Mouse (Mus musculus): Measurements from ENCODE around the gene Hdac4. TPM values are rescaled to one million over a fixed set of nuclear protein-coding genes. Genes with fewer than 3 reads are reported as not detected.

The Hdac4 gene
- total RNA-seq, 2 experiments from 2014 or later, result 111 to 112 TPM

DNA sequence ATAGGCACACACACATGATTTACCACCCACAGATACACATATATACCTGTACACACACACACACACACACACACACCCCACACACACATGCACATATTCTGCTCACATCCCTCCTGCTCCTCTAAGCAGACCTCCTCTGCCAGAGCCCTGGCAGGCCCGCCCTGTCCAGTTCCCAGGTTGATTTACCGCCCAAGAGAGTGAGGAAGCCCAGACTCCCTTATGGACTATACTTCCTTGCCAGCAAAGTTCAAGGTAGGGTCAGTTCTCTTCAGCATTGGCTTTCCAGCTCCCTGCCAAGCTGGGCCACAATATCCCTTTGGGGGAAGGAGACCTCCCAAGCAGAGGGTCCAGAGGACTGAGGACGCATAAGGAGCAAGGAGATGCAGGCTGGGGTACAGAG, 280.9 kb downstream of the Hdac4 start:
- intact Hi-C loops (cut with DNase I), result no loop called here
- DNase-seq (ENCODE audit: low spot score in 2 of 2), result no peak

DNA sequence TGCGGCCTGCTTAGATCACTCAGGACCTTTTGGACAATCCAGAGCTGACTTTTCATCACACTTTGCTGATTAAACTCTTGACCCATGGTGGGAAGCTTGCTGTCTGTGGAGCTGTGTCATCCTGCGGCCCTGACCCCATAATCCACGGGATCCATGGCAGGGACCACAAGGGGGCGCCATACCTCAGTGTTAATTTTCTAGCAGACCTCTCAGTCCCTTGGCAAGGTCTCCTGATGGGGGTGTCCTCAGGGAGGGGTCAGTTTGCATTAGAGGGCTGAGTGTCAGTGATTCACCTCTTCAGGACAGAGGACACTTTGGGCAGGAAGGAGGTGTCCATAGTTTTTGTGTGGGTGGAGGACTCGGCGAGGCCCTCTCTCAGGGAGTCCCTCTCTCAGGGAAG, 281.6 kb downstream of the Hdac4 start:
- intact Hi-C loops (cut with DNase I), result no loop called here
- no peak for DNase-seq (ENCODE audit: low spot score in 2 of 2)

DNA sequence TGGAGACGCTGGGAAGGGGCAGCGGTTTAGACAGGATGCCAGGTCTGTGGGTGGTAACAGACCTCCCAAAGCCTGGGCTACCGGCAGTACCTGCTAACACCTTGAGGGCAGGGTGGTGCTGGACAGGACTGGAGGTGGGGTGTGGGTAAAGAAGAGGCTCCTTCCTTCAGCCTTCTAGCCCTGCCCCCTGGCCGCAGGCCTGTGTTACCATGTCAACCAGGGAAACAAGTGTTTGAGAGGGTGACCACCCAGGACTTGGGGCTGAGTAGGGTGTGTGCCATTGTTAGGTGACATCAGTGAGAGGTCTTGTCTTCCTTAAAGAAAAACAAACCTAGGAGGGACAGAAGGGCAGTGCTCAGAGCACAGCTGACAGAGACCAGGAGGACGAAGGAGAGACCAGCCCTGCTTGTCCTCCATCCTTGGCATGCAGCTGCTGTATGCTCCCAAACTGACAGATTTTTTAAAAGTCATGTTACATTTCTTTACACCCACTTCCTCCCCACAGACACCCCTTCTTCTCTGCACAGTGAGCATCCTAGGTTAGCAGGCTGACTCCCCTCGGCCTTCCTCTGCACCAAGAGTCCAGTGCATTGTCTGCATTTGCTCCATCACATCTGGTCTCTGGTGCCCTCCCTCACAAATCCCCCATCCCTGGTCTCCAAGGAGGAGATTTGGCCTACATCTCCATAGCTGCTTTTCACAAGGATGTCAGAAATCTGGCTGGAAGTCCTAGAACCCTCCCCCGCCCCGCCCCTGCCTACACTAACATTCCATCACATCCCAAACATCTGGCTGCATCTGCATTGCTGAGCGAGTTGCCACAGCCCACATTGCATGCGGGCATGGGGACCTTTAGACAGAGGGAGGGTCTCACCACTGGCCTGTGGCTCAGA, 283.0 kb downstream of the Hdac4 start:
- intact Hi-C loops (cut with DNase I), result no loop called here
- DNase-seq (ENCODE audit: low spot score in 2 of 2), result peak in 1 of 2 experiments; percentile 51

DNA sequence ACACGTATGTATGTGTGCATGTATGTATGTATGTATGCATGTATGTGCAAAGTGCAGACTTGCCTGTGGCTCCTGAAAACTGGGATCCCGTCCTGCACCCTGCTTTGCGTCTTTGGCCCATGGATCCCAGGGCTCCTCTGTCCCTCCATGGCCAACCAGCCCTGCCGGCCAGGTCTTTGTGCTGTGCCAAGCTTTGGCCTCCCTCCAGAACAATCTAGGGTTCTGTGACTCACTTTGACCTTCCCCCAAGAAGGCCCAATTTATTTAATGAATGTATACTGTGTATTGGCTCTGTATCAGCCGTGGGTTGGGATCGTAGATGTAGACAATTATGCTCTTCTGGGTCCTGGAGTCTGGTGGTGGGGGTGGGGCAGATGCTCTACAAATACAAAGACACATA, 290.2 kb downstream of the Hdac4 start:
- intact Hi-C loops (cut with DNase I), result no loop called here
- no peak for DNase-seq (ENCODE audit: low spot score in 2 of 2)

DNA sequence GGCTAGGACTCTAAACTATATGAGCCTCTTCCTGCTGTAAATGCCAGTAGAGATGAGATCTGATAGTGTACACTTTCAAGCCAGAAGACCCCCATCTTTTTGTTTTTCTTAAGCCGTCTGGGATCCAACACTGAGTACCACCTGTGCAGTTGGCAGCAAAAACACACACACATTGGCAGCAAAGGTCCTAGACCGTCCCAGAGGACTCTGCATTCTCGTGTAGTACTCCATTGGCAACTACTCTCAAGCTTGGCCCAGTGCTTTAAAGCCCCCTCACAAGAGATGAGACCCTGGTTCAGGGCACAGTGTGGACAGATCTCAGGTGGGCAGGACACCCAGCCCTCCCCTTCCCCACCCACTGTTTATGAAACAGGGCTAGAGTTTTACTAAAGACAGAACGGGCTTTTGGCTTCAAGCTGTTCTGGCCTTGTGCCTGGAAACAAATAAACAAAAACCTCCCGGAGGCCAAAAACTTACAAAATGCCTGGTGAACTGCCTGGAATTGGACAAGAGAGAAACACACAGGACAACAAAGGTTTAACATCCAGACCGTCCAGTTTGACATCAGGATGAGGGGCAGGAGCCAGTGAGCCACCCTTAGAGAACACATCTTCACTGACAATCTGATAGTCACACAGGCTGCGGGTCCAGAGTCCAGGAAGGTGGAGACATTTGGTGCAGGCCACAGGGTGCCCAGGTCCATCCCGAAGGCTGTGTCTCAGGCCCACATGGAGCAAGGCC, 292.1 kb downstream of the Hdac4 start:
- intact Hi-C loops (cut with DNase I), result no loop called here
- no peak for DNase-seq (ENCODE audit: low spot score in 2 of 2)

DNA sequence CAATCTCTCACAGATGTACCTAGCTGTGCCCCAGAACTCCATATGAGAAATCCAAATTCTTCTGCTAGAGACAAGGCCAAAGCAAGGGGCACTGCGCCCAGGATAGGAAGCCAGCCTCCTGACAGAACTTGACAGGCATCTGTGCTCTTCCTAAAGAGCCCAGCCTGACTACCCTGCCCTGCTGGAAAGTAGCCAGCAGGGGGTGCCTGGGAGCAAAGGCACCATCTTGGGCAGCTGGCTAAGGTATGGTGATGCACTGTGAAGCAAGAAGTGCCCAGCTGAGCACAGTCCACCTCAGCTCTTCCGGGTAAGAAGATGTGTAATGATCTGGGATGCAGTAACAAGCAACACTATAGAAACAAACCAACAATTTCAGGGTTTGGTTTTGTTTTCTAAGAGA, 298.4 kb downstream of the Hdac4 start:
- intact Hi-C loops (cut with DNase I), result no loop called here
- no peak for DNase-seq (ENCODE audit: low spot score in 2 of 2)

DNA sequence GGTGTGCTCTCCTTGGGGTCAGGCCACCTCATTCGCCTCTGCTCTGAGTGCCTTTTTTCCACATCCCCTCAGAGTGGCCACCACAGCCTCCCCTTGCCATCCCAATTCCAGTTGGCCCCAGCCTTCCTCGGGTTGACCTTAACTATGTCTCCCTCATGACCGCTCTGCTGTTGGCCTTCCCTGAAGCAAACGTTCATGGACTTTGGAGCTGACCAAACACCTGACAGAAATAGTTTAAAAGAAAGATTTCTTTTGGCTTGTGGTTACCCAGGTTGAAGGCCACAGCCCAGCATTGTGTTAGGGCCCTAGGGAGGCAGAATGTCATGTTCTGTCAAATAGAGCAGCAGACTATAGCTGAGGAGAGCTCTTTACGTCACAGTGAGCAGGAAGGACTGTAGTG, 301.2 kb downstream of the Hdac4 start:
- intact Hi-C loops (cut with DNase I), result no loop called here
- DNase-seq (ENCODE audit: low spot score in 2 of 2), result no peak

DNA sequence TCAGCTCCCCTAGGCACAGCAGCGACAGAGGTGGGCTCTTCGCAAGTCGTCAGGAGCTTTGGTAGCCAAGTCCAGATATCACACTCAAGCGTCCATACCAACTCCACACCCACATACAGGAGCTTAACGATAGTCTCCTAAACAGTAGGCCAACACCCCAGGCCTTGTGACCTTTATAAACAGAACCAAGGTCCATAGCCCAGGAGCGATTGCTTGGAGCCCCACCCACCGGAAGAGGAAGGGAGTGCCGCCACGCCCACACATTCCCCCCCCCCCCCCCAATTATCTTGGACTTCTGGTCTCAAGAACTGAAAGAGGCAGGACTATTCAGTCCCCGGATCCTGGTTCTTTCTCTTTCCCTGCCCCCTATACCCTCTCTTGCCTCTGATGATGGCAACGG, 301.9 kb downstream of the Hdac4 start:
- intact Hi-C loops (cut with DNase I), result no loop called here
- no peak for DNase-seq (ENCODE audit: low spot score in 2 of 2)

DNA sequence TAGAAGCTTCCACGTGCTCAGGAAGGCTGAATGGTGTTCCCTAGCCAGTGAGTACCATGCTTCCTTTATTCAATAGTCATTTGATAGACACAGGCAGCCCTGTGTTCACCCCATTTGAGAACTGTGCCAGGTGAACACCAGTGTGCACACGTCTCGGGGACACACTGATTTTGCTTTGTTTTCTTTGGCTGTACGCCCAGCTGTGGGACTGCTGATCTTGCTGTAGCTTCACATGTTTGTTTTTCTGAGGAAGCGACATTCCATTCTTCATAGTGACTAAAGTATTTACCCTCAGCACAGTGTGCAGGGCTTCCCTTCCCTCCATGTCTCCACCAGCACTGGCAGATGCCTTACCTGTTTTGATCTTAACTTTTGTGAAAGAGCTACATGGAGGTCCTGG, 312.4 kb downstream of the Hdac4 start:
- DNase-seq (ENCODE audit: low spot score in 2 of 2), result no peak
- intact Hi-C loops (cut with DNase I), result no loop called here

DNA sequence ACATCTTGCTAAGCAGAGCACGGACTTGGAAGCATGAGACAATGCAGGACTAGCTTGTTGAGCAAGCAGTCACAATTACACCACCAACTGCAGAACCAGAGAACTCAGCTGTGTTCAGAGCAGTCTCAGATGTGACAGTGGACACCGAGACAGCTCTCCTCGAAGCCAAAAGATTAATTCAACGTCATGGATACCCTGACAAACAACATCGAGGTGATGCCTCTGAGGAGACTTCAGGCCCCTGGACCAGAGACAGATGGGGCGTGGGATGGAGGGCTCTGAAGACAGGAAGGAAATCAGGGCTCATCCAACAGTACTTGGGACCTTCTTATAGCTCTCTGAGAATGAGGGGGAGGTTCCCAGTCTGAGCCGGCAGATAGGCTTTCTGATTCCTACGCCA, 314.6 kb downstream of the Hdac4 start:
- intact Hi-C loops (cut with DNase I), result loop anchor here (1.0 to 2.0 kb wide), 2 partner anchors 36 to 39 kb away; no protein-coding TSS in a partner anchor
- DNase-seq (ENCODE audit: low spot score in 2 of 2), result peak; percentile 52 to 87

DNA sequence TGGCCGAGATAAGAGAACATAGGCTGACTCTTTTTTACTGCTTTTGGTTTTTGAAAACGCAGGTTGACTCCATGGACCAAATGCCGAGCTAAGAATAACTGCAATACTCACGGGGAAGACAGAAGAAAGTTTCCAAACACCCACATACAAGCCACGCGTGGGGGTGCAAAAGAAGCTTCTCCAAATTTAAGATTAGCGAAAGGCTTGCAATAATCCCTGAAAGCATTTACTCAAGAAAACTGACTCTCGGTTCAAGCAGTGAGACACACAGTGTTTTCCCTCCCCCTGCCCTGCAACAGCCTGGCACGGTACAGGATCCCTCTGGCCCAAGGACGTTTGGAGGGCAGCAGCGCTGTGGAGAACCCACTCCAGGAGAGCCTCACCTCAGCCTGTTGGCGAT, 315.3 kb downstream of the Hdac4 start:
- DNase-seq (ENCODE audit: low spot score in 2 of 2), result peak; percentile 70 to 96
- intact Hi-C loops (cut with DNase I), result loop anchor here (1.0 to 2.0 kb wide), 2 partner anchors 35 to 40 kb away; no protein-coding TSS in a partner anchor

All from left cerebral cortex, postnatal 25 days (tissue).